ENCODE assay signal across 22 mouse cellular contexts in the genomic region with DNA sequence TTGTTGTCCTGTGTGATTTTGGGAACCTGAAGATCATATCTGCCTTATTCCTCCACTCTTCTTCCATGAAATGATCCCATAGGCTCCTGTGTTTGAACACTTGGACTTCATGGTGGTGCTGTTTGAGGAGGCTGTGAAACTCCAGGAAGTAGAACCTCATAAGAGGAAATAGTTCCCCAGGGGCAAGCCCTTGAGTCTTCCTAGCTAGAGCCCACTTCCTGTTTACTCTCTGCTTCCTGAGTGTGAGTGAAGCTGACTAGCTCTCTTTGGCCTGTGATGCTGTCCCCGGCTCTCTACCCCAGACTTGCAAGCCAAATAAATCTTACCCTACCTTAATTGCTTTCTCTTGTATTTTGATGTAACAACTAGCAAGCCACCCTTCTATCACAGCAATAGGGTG.
DNase-seq lines count a peak whose midpoint lies in the region; TF ChIP-seq lines count a peak whose summit lies in the region.
"Had no signal": no experiment of that assay in that cellular context is flagged by ENCODE, and none has a peak within 500 bp of the region (broad histone marks: within the 10 kb centered on the region; RNA-seq: fewer than 3 reads in every experiment).

No protein-coding gene starts in this region.

- no peaks in the 10 kb centered on the region for H3K36me3 ChIP-seq in spleen, adult 2 months (ENCODE audit: control insufficient read depth, insufficient read depth, low read length)
- H3K36me3 ChIP-seq in splenic B cell, adult 2 months (ENCODE audit: control insufficient read depth, insufficient read depth, low read length, poor library complexity, severe bottlenecking), result no peaks in the 10 kb centered on the region
- H3K36me3 ChIP-seq: forebrain, embryonic 10.5 days; hindbrain, embryonic 13.5 days; liver, embryonic 13.5 days; midbrain, embryonic 13.5 days had no signal

- TF ChIP-seq CTCF in spleen, adult 2 months (IDR thresholded peaks at IDR 0.05; ENCODE audit: extremely low read depth, insufficient read depth, insufficient read length, insufficient replicate concordance), result no peak

- peaks cover 11% of the 10 kb centered on the region for H3K4me1 ChIP-seq in spleen, adult 2 months (ENCODE audit: control insufficient read depth, insufficient read depth, insufficient read length)
- H3K4me1 ChIP-seq: forebrain, embryonic 10.5 days; hindbrain, embryonic 13.5 days; liver, embryonic 13.5 days; megakaryocyte, embryonic 14.5 days; midbrain, embryonic 13.5 days had no signal

- intact Hi-C loops in heart, postnatal 14 days (cut with DNase I), result no loop called here
- intact Hi-C loops in left cerebral cortex, postnatal 10 days (cut with DNase I), result no loop called here

- no peak for TF ChIP-seq POLR2A in spleen, adult 2 months (IDR thresholded peaks at IDR 0.05; ENCODE audit: low read depth, low read length)

- WGBS in spleen, adult 2 months, result 6% methylated on average over 1 of the region's 1 CpGs

- H3K27ac ChIP-seq in spleen, adult 2 months (ENCODE audit: insufficient read depth, low read length), result peak overlapping the region; percentile 65; the same call in 1 of the 2 replicates
- H3K27ac ChIP-seq: forebrain, embryonic 10.5 days; hindbrain, embryonic 13.5 days; liver, embryonic 13.5 days; midbrain, embryonic 13.5 days had no signal

- no peaks in the 10 kb centered on the region for H3K27me3 ChIP-seq in spleen, adult 2 months (ENCODE audit: control insufficient read depth, insufficient read depth, low read length)
- H3K27me3 ChIP-seq in splenic B cell, adult 2 months (ENCODE audit: control insufficient read depth, insufficient read depth, low read length, poor library complexity, severe bottlenecking), result no peaks in the 10 kb centered on the region
- H3K27me3 ChIP-seq: hindbrain, embryonic 13.5 days; liver, embryonic 13.5 days; megakaryocyte, embryonic 14.5 days; midbrain, embryonic 13.5 days had no signal

- H3K4me3 ChIP-seq in spleen, adult 2 months (ENCODE audit: extremely low read depth, insufficient read depth, insufficient read length), result no peak overlapping the region
- H3K4me3 ChIP-seq: forebrain, embryonic 10.5 days; hindbrain, embryonic 13.5 days; liver, embryonic 13.5 days; megakaryocyte, embryonic 14.5 days; midbrain, embryonic 13.5 days had no signal

- peak; percentile 86 for DNase-seq in heart, adult 11 months
- DNase-seq in heart, postnatal 14 days, result no peak
- DNase-seq in spleen, adult 2 months (ENCODE audit: low read depth in 1 of 2, low spot score in 2 of 2), result peak; percentile 42 to 46
- no peak for DNase-seq in spleen, adult 12 weeks (ENCODE audit: low spot score)
- peak; percentile 5 to 13 for DNase-seq in CD8-positive naive resting alpha-beta T cell, adult 2 months (ENCODE audit: low read depth in 2 of 2, low spot score in 2 of 2)
- DNase-seq in splenic B cell, adult 2 months (ENCODE audit: low read depth, low spot score), result peak; percentile 66
- no peak for DNase-seq in left cerebral cortex, postnatal 10 days (ENCODE audit: extremely low spot score in 1 of 2, low spot score in 2 of 2)
- DNase-seq in adrenal gland, adult (ENCODE audit: inconsistent age in 2 of 2, low spot score in 1 of 2), result no peak
- DNase-seq: adrenal gland, postnatal 36 days; cerebellum, adult 11 months; cerebellum, postnatal 10 days; gastrocnemius, postnatal 25 days; heart, postnatal 36 days; kidney, adult 11 months; kidney, postnatal 4 days; layer of hippocampus, adult 9-11 months; liver, embryonic 13.5 days; retina, postnatal 1 day had no signal

Comparison
In these comparisons a context has a peak if more than half of its experiments do, and no peak if none do; other contexts are left out.
1. DNase-seq: peak in heart, adult 11 months (single experiment), spleen, adult 2 months (2 of 2), CD8-positive naive resting alpha-beta T cell, adult 2 months (2 of 2) and splenic B cell, adult 2 months (single experiment); none in heart, postnatal 14 days (0 of 2), spleen, adult 12 weeks (single experiment), left cerebral cortex, postnatal 10 days (0 of 2) and adrenal gland, adult (0 of 2).